Mouse (Mus musculus) heart, embryonic 10.5 days (tissue): Measurements from ENCODE around the gene Tedc2. TPM values are rescaled to one million over a fixed set of nuclear protein-coding genes. Genes with fewer than 3 reads are reported as not detected.

Source experiments
- DNase-seq: peaks from one replicate; pipeline ENCODE4 v3.0.0-alpha.2; 2017; ENCODE audit warnings: low spot score
- H3K27ac ChIP-seq: fragments of 300-500 bp; sonication (generic); 2 replicates; pipeline ENCODE4 v1.5.1; 2016; ENCODE audit warnings: mild to moderate bottlenecking
- H3K27me3 ChIP-seq: fragments of 300-500 bp; sonication (generic); 2 replicates; pipeline ENCODE4 v1.6.1; 2016; ENCODE audit warnings: mild to moderate bottlenecking; ENCODE audit not compliant: poor library complexity, insufficient read depth, severe bottlenecking
- H3K36me3 ChIP-seq: fragments of 300-500 bp; sonication (generic); 2 replicates; pipeline ENCODE4 v1.6.1; 2016; ENCODE audit warnings: mild to moderate bottlenecking, moderate library complexity
- H3K4me1 ChIP-seq: fragments of 300-500 bp; sonication (generic); 2 replicates; pipeline ENCODE4 v1.6.1; 2016; ENCODE audit warnings: mild to moderate bottlenecking
- H3K4me3 ChIP-seq: fragments of 300-500 bp; sonication (generic); 2 replicates; pipeline ENCODE4 v1.5.1; 2016; ENCODE audit warnings: mild to moderate bottlenecking, moderate library complexity
- H3K9me3 ChIP-seq: fragments of 300-500 bp; sonication (generic); 2 replicates; pipeline ENCODE4 v1.6.1; 2016; ENCODE audit warnings: mild to moderate bottlenecking, moderate library complexity
- WGBS: fragments of 180-500 bp; shearing (Covaris S2); methylation state at CpG from one replicate; pipeline ENCODE4 v1.1.7; 2016; 5-methylcytosine and 5-hydroxymethylcytosine counted together
- polyA plus RNA-seq: library from polyadenylated mRNA; unstranded; fragments of >200 nt; fragmentation: Nextera tagmentation; extraction: Ambion mirVana; gene quantifications from 2 replicates; pipeline ENCODE4 v1.2.1, GENCODE M21; 2016

Gene Tedc2
- polyA plus RNA-seq, 1 experiment from 2014 or later = 9.9 TPM

DNA sequence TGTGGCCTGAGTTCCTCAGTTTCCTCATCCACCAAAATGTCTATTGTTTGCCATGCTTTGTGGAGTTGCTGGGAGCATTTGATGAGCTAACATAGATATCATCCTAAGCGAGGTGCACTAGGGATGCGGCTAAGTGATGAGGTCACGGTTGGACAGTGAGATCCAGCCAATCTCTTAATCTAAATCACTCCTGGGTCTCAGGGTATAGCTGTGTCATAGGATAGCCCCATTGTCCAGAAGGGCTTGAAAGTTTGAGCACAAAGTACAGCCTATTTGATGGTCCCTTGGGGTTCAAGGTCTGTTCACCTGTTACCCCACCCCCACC, 10.8 kb downstream of the Tedc2 start:
- H3K4me3 ChIP-seq = peak overlapping the region; percentile 67
- no peaks in the 10 kb centered on the region for H3K9me3 ChIP-seq
- H3K36me3 ChIP-seq = 0 out of 2 replicates have a peak, but pooled peaks cover 4% of the 10 kb centered on the region
- peaks cover 75% of the 10 kb centered on the region for H3K4me1 ChIP-seq
- 69% methylated on average over 3 of the region's 3 CpGs for WGBS
- peak overlapping the region; percentile 91 for H3K27ac ChIP-seq
- no peak for DNase-seq
- H3K27me3 ChIP-seq = peaks cover 42% of the 10 kb centered on the region

DNA sequence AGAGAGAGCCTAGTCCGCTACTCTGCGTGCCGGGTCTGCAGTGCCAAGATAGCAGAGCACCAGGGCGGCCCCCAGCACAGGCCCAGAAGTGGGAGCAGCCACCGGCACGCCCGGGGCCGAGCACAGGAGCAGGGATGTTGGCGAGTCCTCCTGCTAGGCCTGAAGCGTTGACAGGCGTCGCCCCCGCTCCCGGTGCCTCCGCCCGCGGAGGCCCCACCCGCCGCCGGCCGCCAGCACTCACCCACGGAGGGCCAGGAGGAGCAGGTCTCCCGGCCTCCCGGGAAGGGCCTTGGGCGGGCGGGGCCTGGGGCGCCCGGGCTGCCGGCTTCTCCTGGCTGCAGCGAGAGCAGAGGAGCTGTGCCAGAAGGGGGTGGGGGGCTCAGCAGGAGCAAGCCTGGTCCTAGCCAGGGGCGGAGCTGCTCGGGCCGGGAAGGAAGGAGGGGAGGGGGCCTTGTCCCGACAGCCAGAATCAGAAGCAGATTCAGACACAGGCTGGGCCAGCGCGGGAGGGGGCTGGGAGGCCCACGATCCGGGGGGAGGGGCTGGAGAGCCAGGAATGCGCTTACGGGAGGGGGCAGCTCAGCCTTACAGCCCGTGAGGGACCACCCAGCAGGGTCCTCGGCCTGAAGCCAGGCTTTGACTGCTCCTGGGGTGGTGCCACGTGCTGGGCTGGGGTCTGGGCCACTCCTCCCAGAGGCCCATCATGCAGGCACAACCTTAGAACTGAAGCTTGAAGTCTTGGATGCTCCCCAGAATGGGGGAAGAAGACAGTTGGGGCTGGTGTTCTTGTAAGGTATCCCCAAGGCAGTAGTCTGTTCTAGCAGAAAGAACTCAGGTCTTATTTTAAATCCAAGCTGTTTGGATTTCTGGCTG, 11.4 kb downstream of the Tedc2 start, which contains the start of gene Ntn3:
TSS of gene Ntn3 (minus strand) at position 489 of the 873 bp plus-strand sequence.
- H3K4me1 ChIP-seq = peaks cover 81% of the 10 kb centered on the region
- WGBS = 2% methylated on average over 43 of the region's 43 CpGs
- H3K4me3 ChIP-seq = peak within 1 kb of the TSS; percentile 67
- no peaks in the 10 kb centered on the region for H3K9me3 ChIP-seq
- peak within 1 kb of the TSS; percentile 91 for H3K27ac ChIP-seq
- peak; percentile 94 for DNase-seq
- peaks cover 42% of the 10 kb centered on the region for H3K27me3 ChIP-seq
- 0 out of 2 replicates have a peak, but pooled peaks cover under 1% of the 10 kb centered on the region for H3K36me3 ChIP-seq

DNA sequence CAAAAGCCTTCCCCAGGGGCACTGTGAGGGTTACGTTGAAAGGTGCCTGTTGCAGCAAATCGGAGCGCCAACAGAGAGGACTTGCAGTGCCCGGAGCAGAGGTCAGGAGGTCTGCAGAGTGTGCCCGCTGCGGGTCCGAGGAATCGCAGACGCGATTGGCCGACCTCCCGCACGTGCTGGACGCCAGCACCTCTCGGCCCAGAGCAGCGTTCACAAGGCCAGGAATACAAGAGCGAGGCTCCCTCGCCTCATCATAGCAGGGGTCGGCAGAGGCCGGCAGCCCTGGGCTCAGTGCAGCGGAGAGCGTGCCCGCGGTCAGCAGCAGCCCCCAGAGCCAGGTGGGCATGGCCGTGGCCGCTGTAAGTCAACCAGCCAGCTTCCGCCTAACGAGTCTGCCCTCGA, 12.0 kb downstream of the Tedc2 start:
- Histone ChIP-seq H3K27ac (peak overlapping the region; percentile 91), H3K4me1 (peaks cover 87% of the 10 kb centered on the region), H3K27me3 (peaks cover 42% of the 10 kb centered on the region), H3K36me3 (no peaks in the 10 kb centered on the region), H3K9me3 (no peaks in the 10 kb centered on the region), H3K4me3 (peak overlapping the region; percentile 67)
- DNase-seq = no peak
- 3% methylated on average over 29 of the region's 29 CpGs for WGBS

DNA sequence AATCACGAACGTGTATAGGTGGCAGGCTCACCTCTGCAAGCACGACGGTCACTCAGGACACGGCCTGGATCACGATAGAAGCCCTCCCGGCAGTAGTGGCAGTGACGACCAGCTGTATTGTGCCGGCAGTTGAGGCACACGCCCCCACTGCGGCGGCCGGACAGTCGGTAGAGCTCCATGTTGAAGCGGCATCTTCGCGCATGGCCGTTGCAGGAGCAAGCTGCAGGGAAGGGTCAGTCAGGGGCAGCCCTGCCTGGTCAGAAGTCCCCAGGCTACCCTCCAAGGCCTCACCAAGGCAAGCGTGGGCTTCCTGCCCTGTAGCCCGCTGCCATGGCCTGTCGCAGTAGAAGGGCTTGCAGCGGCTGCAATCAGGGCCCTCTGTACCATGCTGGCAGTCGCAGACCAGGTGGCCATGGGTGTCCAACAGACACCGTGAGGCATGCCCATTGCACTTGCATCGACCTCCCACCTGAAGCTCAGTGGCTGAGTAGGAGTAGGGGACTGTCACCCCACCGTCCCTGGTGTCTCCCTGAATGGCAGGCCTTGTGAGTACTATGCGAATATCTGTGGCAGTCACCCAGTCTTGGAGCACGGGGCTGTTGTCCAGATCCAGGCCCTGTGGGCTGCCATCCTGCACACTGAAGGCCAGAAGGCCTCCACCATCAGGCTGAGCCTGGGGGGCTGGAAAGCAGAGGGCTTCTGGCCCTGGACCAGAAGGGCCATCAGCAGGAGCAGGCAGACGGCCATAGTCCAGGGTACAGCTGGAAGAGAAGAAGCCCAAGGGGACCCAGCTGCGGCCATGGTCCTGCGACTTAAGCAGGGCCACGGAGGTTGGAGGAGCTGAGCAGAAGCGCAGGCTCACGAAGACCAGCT, 12.6 kb downstream of the Tedc2 start:
- H3K4me1 ChIP-seq = peaks cover 93% of the 10 kb centered on the region
- H3K9me3 ChIP-seq = no peaks in the 10 kb centered on the region
- no peaks in the 10 kb centered on the region for H3K36me3 ChIP-seq
- peak overlapping the region; percentile 67 for H3K4me3 ChIP-seq
- H3K27me3 ChIP-seq = peaks cover 42% of the 10 kb centered on the region
- peak overlapping the region; percentile 91 for H3K27ac ChIP-seq
- DNase-seq = no peak
- WGBS = 62% methylated on average over 34 of the region's 34 CpGs

DNA sequence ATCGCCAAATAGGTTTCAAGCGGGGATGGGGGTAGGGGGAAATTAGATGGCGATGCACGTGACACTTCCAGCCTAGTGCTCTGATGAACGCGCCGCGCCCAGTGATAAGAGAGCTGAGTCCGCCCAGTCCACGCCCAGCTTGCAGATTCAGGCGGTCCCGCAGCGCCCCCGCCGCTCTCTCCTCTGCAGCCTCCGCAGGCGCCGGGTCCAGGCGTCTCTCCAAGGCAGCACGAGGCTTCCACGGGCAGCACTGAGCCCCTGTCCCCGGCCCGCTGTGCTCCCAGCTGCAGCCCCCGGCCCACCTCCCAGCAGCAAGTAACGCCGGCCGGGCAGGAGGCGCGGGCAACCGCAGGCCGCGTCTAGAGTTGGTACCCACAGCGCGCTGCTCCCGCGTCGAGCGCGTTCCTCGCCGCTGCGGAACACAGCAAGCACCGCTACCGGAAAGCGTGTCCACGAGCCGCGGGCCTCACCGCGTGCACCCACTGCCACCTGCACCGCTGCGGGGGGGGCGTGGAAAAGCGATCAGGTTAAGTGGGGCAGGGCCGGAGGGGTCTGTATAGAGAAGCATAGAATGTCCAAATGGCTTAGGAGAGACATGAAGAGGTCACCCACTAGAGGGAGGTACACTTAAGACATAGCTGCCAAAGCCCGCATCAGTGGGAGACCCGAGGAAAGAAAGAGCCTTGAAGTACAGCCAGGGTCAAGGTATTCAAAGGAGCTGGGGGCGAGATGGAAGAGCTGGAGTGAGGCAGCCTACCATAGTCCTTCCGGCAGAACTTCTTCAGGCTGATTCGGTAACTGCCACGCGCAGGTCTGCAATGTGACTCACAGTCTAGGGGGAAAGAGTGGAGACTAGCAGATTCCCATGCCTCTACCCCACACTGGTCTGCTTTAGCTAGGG, 13.9 kb downstream of the Tedc2 start:
- 5% methylated on average over 62 of the region's 62 CpGs for WGBS
- Histone ChIP-seq H3K27me3 (peaks cover 42% of the 10 kb centered on the region), H3K36me3 (no peaks in the 10 kb centered on the region), H3K4me1 (peaks cover 93% of the 10 kb centered on the region), H3K4me3 (peak overlapping the region; percentile 75), H3K27ac (peak overlapping the region; percentile 91), H3K9me3 (no peaks in the 10 kb centered on the region)
- DNase-seq = no peak

DNA sequence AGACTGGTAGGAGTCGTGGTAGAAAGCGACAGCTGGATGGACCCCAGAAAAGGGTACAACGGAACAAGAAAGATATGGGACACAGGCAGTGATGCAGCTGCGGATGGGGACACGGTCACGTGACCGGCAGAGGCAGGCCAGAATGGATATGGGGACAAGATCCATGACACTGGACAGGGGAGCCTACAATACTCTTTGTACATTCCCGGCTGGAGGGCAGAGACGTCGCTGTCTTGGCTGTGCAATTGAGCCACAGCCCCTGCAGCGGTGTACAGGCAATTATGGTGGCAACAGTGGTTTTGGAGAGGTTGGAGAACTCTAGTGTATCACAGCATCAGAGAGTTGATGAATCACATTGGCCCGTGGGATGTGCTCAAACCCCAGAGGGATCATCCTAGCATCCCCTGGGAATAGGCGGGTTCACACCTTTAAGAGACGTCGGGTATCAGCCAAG, 14.7 kb downstream of the Tedc2 start:
- Histone ChIP-seq H3K27me3 (peaks cover 39% of the 10 kb centered on the region), H3K4me1 (peaks cover 86% of the 10 kb centered on the region), H3K27ac (peak overlapping the region; percentile 87), H3K36me3 (no peaks in the 10 kb centered on the region), H3K4me3 (peak overlapping the region; percentile 75), H3K9me3 (no peaks in the 10 kb centered on the region)
- no peak for DNase-seq
- WGBS = 6% methylated on average over 15 of the region's 15 CpGs

DNA sequence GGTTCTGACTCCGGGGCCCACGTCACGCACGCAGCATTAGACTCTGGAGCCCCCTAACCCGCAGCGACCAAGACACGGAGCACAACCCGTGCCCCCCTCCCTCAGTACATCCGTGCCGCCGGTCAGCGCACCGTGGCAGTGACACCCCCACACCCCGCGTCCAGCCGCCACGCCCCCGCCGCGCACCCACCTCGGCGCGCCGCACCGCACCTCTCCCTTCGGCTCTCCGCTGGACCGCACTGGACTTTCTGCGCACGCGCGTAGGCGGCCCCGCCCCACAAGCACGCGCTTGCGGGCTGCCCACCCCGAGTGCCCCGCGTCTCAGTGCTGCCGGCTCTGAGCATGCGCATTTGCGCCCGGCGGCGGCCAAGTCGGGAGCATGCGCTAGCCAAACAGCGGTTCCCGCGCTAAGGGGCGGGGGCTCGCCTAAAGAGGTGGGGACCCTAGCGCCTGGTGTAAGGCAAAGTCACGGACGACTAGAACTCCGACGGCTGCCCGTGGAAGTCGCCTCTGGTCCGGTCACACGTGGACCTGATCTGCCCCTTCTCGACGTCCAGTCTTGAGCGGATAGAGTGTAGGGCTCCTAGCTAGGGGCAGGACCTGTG, 15.3 kb downstream of the Tedc2 start, which contains the start of gene Tbc1d24:
TSS of gene Tbc1d24 (minus strand) at position 279 of the 605 bp plus-strand sequence.
- Histone ChIP-seq H3K4me3 (peak within 1 kb of the TSS; percentile 75), H3K27ac (peak within 1 kb of the TSS; percentile 87), H3K36me3 (no peaks in the 10 kb centered on the region), H3K9me3 (no peaks in the 10 kb centered on the region), H3K4me1 (peaks cover 81% of the 10 kb centered on the region), H3K27me3 (peaks cover 33% of the 10 kb centered on the region)
- DNase-seq = peak; percentile 96
- WGBS = under 1% methylated on average over 64 of the region's 65 CpGs

DNA sequence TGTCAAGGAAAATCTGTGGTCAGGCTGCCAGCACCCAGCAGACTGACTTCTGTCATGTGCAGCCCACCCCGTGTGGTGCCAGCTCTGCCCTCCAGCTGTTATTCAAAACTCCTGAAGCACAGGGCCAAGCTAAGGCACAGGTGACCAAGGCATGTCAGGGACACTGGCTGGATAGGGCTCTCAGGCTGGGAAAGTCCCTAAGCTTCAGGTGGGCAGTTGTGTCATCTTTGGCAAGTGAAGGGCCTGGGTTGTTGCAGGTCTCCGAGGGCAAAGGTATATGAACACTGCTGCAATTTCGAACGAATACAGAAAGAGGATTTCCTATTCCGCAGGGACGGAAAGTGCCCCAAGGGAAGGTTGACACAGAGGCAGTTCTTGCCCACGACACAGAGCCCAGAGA, 15.8 kb downstream of the Tedc2 start:
- Histone ChIP-seq H3K36me3 (no peaks in the 10 kb centered on the region), H3K27me3 (peaks cover 28% of the 10 kb centered on the region), H3K4me1 (peaks cover 82% of the 10 kb centered on the region), H3K9me3 (no peaks in the 10 kb centered on the region), H3K4me3 (peak overlapping the region; percentile 75), H3K27ac (peak overlapping the region; percentile 87)
- no peak for DNase-seq
- WGBS = 11% methylated on average over 7 of the region's 7 CpGs

DNA sequence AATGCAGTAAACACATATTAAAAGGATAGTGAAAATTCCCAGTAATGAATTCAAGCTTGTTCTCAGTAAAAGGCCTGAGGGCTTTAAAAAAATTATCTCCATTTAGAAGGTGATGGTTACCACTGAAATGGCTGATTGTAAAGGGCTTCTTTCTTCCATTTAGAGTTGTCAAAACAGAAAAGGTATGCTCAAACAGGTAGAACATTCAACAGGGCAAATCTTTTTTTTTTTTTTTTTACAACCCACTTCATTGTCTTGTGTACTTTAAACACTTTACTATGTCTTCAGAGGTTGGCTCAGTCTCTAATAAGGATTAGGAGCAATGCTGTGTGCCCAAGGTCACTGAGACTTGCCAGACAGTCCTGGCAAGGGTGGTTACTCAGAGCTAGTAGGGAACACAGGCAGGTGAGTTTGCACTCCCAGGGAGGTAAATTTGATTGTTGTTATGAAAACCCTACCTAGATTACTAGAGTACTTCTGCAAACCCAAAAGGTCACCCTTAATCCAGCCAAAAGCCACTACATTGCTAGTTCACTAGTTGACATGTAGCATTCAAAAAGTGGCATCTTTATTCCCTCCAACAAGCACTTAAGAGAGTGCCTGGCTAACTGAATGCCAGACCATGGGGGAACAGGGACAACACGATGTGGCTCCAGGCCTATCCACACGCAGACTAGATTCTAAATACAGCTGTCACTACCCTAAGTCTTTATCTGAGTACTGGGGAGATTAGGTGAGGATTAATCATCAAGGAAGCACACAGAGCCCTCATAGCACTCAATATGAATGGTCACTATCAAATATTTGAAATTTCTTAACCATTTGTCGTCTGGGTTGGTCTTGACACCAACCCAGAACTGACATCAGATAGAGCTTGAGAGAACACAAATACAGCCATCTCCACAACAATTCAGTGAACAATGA, 16.8 kb downstream of the Tedc2 start:
- Histone ChIP-seq H3K4me1 (peaks cover 82% of the 10 kb centered on the region), H3K9me3 (no peaks in the 10 kb centered on the region), H3K27me3 (peaks cover 24% of the 10 kb centered on the region), H3K4me3 (peak overlapping the region; percentile 75), H3K27ac (peak overlapping the region; percentile 33; the same call in 1 of the 2 replicates), H3K36me3 (no peaks in the 10 kb centered on the region)
- no peak for DNase-seq
- WGBS = 47% methylated on average over 3 of the region's 3 CpGs

DNA sequence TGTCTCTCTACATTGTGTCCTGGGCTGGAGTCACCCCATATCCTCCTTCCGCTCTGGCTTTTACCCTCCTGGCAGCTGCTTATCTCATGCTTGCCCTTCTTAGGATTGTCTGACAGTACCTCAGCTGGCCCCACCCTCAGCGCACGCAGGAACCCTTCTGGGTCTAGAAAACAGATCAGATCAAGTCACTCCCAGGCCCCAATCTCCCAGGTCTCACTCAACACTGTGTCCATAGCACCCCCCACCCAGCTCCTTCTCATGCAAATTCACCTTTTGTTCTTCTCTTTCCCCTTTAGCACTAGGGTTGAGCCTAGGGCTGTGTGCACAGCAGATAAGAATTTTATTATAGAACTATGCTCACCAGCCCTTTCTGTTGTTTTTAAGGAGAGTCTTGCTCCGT, 17.6 kb downstream of the Tedc2 start:
- Histone ChIP-seq H3K9me3 (no peaks in the 10 kb centered on the region), H3K4me1 (peaks cover 81% of the 10 kb centered on the region), H3K36me3 (no peaks in the 10 kb centered on the region), H3K27me3 (peaks cover 20% of the 10 kb centered on the region), H3K27ac (peak overlapping the region; percentile 33; the same call in 1 of the 2 replicates), H3K4me3 (no peak overlapping the region; the same call in 1 of the 2 replicates)
- 23% methylated on average over 4 of the region's 4 CpGs for WGBS
- DNase-seq = peak; percentile 92

DNA sequence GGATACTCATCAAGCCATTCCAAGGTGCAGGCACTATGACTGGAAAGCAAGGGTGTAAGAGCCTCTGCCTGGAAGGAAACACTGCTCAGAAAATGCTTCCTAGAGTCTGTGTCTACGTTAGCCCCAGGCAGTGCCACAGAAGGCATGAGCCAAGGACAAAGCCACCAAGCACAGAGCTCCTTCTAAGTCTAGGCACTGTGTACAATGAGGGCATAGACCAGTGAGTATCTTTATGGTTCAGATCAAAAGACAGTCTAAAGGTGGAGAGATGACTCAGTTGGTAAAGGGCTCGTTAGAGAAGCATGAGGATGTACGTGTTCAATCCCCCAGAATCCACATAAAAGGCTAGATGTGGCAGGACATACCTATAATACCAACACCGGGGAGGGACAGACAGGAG, 19.6 kb downstream of the Tedc2 start:
- no peak overlapping the region for H3K4me3 ChIP-seq
- WGBS = 80% methylated on average over 4 of the region's 4 CpGs
- no peaks in the 10 kb centered on the region for H3K36me3 ChIP-seq
- no peak for DNase-seq
- peaks cover under 1% of the 10 kb centered on the region for H3K27me3 ChIP-seq
- H3K27ac ChIP-seq = no peak overlapping the region
- H3K4me1 ChIP-seq = peaks cover 77% of the 10 kb centered on the region
- no peaks in the 10 kb centered on the region for H3K9me3 ChIP-seq
